Mouse (Mus musculus) heart, embryonic 11.5 days (tissue): ENCODE measurements around the gene Srebf1. TPM values are rescaled to one million over a fixed set of nuclear protein-coding genes. Genes with fewer than 3 reads are reported as not detected.

Experiments used
- ATAC-seq: fragments of 200-750 bp; cut with Nextera tagmentation; replicated peaks from 2 replicates; pipeline ENCODE4 v1.8.0; 2017; ENCODE audit warnings: moderate library complexity; ENCODE audit not compliant: insufficient number of reproducible peaks, low FRiP score, low TSS enrichment
- H3K27ac ChIP-seq: fragments of 300-500 bp; sonication (generic); 2 replicates; pipeline ENCODE4 v1.5.1; 2014; ENCODE audit warnings: mild to moderate bottlenecking, low read depth, low read length
- H3K27me3 ChIP-seq: fragments of 300-500 bp; sonication (generic); 2 replicates; pipeline ENCODE4 v1.6.1; 2014; ENCODE audit warnings: mild to moderate bottlenecking, low read length, mixed read lengths; ENCODE audit not compliant: control insufficient read depth, insufficient read depth
- H3K36me3 ChIP-seq: fragments of 300-500 bp; sonication (generic); 2 replicates; pipeline ENCODE4 v1.6.1; 2014; ENCODE audit warnings: mild to moderate bottlenecking, low read length, moderate library complexity, mixed read lengths; ENCODE audit not compliant: control insufficient read depth, insufficient read depth
- H3K4me1 ChIP-seq: fragments of 300-500 bp; sonication (generic); 2 replicates; pipeline ENCODE4 v1.6.1; 2014; ENCODE audit warnings: low read length; ENCODE audit not compliant: control insufficient read depth, insufficient read depth
- H3K4me2 ChIP-seq: fragments of 300-500 bp; sonication (generic); 2 replicates; pipeline ENCODE4 v1.6.1; 2014; ENCODE audit warnings: mild to moderate bottlenecking, moderate library complexity
- H3K4me3 ChIP-seq: fragments of 300-500 bp; sonication (generic); 2 replicates; pipeline ENCODE4 v1.5.1; 2014; ENCODE audit warnings: low read depth, low read length
- H3K9ac ChIP-seq: fragments of 300-500 bp; sonication (generic); 2 replicates; pipeline ENCODE4 v1.6.1; 2014; ENCODE audit warnings: mild to moderate bottlenecking, low read depth, low read length, moderate library complexity
- H3K9me3 ChIP-seq: fragments of 300-500 bp; sonication (generic); replicated peaks from 2 replicates; pipeline ENCODE4 v1.6.1; 2016; ENCODE audit warnings: low read length; ENCODE audit not compliant: control insufficient read depth
- WGBS: fragments of 180-500 bp; shearing (Covaris S2); extraction: QIAGEN DNeasy Blood & Tissue Kit; methylation state at CpG from one replicate; pipeline ENCODE4 v1.1.7; 2014; ENCODE audit not compliant: insufficient replicate concordance; 5-methylcytosine and 5-hydroxymethylcytosine counted together
- polyA plus RNA-seq: library from polyadenylated mRNA; unstranded; fragments of >200 nt; fragmentation: Nextera tagmentation; extraction: Ambion mirVana; gene quantifications from 2 replicates; pipeline ENCODE4 v1.2.1, GENCODE M21; 2014

Srebf1 gene
- polyA plus RNA-seq, 1 experiment from 2014 or later = 39.0 TPM

DNA sequence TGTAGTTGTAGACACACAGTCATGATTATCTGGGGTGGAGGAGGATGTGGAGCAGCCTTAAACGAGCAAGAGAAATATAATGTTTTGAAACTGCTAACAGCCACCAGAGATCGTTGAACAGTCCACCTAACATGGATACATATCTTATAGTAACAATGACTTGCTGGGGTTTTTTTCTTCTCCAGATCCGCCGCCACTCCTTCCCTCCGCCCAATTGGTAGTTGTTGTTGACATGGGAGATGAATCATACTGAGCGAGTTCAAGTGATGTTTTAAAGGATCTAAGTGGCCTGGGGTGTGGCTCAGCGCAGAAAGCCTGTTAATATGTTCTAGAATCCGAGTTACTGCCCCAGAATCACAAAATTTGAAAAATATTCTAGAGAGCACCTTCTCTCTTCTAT lies 2.8 kb downstream of the Srebf1 start:
- no peaks in the 10 kb centered on the region for H3K27me3 ChIP-seq
- peak overlapping the region; percentile 67 for H3K4me3 ChIP-seq
- peaks cover 24% of the 10 kb centered on the region for H3K4me1 ChIP-seq
- no peak for ATAC-seq
- peak overlapping the region; percentile 82 for H3K27ac ChIP-seq
- peak overlapping the region; percentile 86 for H3K4me2 ChIP-seq
- peak overlapping the region; percentile 85 for H3K9ac ChIP-seq
- 34% methylated on average over 8 of the region's 8 CpGs for WGBS
- H3K36me3 ChIP-seq = no peaks in the 10 kb centered on the region; the same call in 1 of the 2 replicates
- no peaks in the 10 kb centered on the region for H3K9me3 ChIP-seq

DNA sequence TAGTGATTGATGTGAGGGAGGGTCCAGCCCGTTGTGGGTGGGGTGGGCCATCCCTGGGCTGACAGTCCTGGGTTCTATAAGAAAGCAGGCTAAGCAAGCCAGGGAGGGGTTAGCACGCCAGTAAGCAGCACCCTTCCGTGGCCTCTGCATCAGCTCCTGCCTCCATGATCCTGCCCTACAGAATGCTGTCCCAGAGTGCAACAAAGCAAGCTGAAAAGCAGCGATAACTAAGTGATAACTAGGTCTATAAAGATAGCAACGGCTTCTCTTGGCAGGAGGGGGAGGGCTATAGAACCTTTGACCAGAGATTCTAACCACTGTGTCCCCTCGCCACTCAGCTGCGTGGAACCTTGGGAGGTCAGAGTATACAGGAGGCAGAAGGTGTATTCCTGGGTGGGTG lies 4.9 kb downstream of the Srebf1 start:
- ATAC-seq = no peak

DNA sequence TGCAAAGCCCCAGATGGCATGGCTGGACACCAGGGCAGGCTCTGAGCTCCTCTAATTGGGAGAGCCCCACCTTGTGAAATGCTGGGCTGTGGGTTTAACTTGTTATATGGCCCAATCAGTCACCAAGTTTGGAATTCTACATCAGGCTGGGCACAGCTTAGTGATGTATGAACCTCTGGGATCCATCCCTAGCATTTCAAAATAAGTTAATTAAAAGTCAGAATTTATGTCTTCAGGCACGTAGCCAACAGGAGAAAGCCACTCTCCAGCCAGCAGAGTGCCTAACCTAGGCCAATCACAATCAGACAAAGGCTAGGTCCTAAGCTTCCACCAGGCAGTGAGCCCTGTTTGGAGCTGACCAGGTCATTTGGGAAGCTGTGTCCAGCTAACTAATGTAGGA lies 5.7 kb downstream of the Srebf1 start:
- H3K36me3 ChIP-seq = no peaks in the 10 kb centered on the region; the same call in 1 of the 2 replicates
- ATAC-seq = no peak
- H3K4me3 ChIP-seq = no peak overlapping the region
- no peak overlapping the region for H3K4me2 ChIP-seq
- H3K9me3 ChIP-seq = no peaks in the 10 kb centered on the region
- no peak overlapping the region for H3K27ac ChIP-seq
- peaks cover 34% of the 10 kb centered on the region for H3K4me1 ChIP-seq
- H3K27me3 ChIP-seq = no peaks in the 10 kb centered on the region
- H3K9ac ChIP-seq = no peak overlapping the region
- 93% methylated on average over 1 of the region's 1 CpGs for WGBS

More for the DNA sequence above, 4.9 kb downstream of the Srebf1 start:
- H3K9me3 ChIP-seq = no peaks in the 10 kb centered on the region
- peaks cover 26% of the 10 kb centered on the region for H3K4me1 ChIP-seq
- H3K27me3 ChIP-seq = no peaks in the 10 kb centered on the region
- WGBS = 71% methylated on average over 7 of the region's 7 CpGs
- no peak overlapping the region for H3K9ac ChIP-seq
- H3K27ac ChIP-seq = no peak overlapping the region
- H3K36me3 ChIP-seq = no peaks in the 10 kb centered on the region; the same call in 1 of the 2 replicates
- no peak overlapping the region for H3K4me2 ChIP-seq
- H3K4me3 ChIP-seq = no peak overlapping the region

DNA sequence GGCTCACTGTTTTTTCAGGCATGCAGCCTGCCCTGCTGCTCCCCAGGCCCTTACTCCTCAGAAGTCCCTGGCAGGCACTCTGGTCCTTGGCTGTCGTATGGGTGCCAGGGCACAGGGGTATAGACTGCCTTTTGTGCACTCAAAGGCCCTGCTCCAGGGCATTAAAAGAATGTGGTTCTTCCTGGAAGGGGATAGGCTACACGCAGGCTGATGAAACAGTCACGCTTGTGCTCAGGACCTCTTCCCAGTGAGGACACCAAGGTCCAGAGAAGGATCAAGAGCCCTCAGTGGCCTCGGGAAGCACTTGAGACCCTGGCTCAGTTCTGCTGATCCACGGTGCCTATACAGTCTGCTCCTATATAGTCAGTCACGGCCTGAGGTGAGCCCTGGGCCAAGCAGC lies 9.1 kb downstream of the Srebf1 start:
- Histone ChIP-seq H3K4me3 (no peak overlapping the region), H3K27me3 (no peaks in the 10 kb centered on the region), H3K4me1 (peaks cover 49% of the 10 kb centered on the region), H3K36me3 (no peaks in the 10 kb centered on the region; the same call in 1 of the 2 replicates), H3K9ac (peak overlapping the region; percentile 3; the same call in 1 of the 2 replicates), H3K27ac (no peak overlapping the region), H3K4me2 (no peak overlapping the region), H3K9me3 (no peaks in the 10 kb centered on the region)
- no peak for ATAC-seq
- 70% methylated on average over 6 of the region's 6 CpGs for WGBS

GRCm38 (mm10) chr11:60211761-60212160 lies 10.6 kb downstream of the Srebf1 start:
- no peak overlapping the region for H3K4me3 ChIP-seq
- no peak overlapping the region for H3K4me2 ChIP-seq
- no peaks in the 10 kb centered on the region for H3K9me3 ChIP-seq
- peaks cover 5% of the 10 kb centered on the region; the same call in 1 of the 2 replicates for H3K36me3 ChIP-seq
- peaks cover 57% of the 10 kb centered on the region for H3K4me1 ChIP-seq
- H3K27ac ChIP-seq = no peak overlapping the region
- no peaks in the 10 kb centered on the region for H3K27me3 ChIP-seq
- WGBS = 72% methylated on average over 12 of the region's 12 CpGs
- no peak for ATAC-seq
- H3K9ac ChIP-seq = no peak overlapping the region

GRCm38 (mm10) chr11:60211152-60211551 lies 11.2 kb downstream of the Srebf1 start:
- Histone ChIP-seq H3K27me3 (no peaks in the 10 kb centered on the region), H3K9me3 (no peaks in the 10 kb centered on the region), H3K4me1 (peaks cover 63% of the 10 kb centered on the region), H3K36me3 (peaks cover 9% of the 10 kb centered on the region), H3K9ac (no peak overlapping the region), H3K4me3 (no peak overlapping the region), H3K27ac (peak overlapping the region; percentile 65), H3K4me2 (peak overlapping the region; percentile 94)
- WGBS = 63% methylated on average over 3 of the region's 3 CpGs
- no peak for ATAC-seq

- peak; percentile 87 for ATAC-seq
- WGBS = under 1% methylated on average over 38 of the region's 47 CpGs
- Histone ChIP-seq H3K9ac (peak overlapping the region; percentile 70), H3K9me3 (no peaks in the 10 kb centered on the region), H3K4me1 (peaks cover 71% of the 10 kb centered on the region), H3K27me3 (no peaks in the 10 kb centered on the region), H3K27ac (peak overlapping the region; percentile 65), H3K4me2 (peak overlapping the region; percentile 94), H3K4me3 (peak overlapping the region; percentile 47), H3K36me3 (peaks cover 14% of the 10 kb centered on the region)
Observed at GRCm38 (mm10) chr11:60210305-60210724, 12.1 kb downstream of the Srebf1 start.

DNA sequence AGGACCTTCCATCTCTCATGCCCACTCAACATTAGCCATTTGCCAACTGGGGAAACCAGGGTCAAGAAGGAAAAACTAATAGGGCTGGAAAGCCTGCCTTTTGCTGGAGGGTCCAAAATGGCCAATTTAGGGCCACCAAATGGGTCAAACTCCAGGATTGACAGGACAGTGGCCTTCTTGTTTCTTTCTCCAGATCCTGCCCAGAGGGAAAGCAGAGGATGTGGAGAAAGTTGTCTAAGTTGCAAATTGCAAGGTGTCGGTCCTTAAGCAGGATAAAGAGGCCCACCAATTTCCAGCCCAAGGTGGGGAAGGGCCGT lies 12.5 kb downstream of the Srebf1 start:
- H3K9ac ChIP-seq = peak overlapping the region; percentile 70
- peak overlapping the region; percentile 47 for H3K4me3 ChIP-seq
- H3K27ac ChIP-seq = peak overlapping the region; percentile 65
- peaks cover 74% of the 10 kb centered on the region for H3K4me1 ChIP-seq
- peaks cover 16% of the 10 kb centered on the region for H3K36me3 ChIP-seq
- H3K9me3 ChIP-seq = no peaks in the 10 kb centered on the region
- H3K4me2 ChIP-seq = peak overlapping the region; percentile 94
- ATAC-seq = no peak
- 7% methylated on average over 2 of the region's 2 CpGs for WGBS
- H3K27me3 ChIP-seq = no peaks in the 10 kb centered on the region

DNA sequence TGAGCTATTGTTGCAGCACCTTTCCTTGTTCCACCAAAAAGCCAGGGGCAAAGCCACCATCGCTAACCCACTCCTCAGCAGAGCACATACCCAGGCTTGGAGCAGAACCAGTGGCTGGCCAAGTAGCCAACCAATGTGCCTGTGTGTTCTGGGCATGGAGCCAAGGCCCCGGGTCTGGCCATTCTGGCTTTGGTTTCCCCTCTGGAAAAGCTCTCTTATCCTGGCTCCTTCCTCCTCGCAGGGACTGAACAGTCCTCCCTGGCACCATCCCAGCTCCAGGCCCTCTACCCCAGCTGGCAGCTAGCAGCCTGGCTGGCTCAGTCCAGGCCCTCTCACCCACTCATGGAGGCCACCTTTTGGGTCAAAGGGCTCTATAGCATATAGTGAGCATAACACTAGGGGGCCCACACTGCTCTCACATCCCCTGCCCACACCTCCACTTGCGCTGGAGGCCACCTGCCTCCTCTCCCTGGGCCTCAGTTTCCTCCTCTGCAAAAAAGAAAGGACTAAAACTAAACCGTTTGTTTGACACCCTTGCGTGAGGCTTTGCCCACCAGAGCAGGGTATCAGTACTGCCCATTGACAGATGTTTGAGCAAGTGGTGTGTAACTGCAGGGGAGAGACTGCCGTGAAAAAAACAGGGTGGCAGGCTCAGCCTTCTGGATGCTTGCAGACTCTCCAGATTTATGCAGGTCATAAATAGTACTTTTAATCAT lies 13.0 kb downstream of the Srebf1 start:
- H3K4me2 ChIP-seq = peak overlapping the region; percentile 94
- H3K27ac ChIP-seq = peak overlapping the region; percentile 65
- H3K9ac ChIP-seq = peak overlapping the region; percentile 70
- H3K4me1 ChIP-seq = peaks cover 74% of the 10 kb centered on the region
- no peak for ATAC-seq
- whole genome bisulfite sequencing = 45% methylated on average over 7 of the region's 7 CpGs
- no peaks in the 10 kb centered on the region for H3K27me3 ChIP-seq
- H3K36me3 ChIP-seq = peaks cover 22% of the 10 kb centered on the region
- no peaks in the 10 kb centered on the region for H3K9me3 ChIP-seq
- peak overlapping the region; percentile 47 for H3K4me3 ChIP-seq
